Mouse (Mus musculus) heart, embryonic 11.5 days (tissue): ENCODE measurements around the gene Plpp1. TPM values are rescaled to one million over a fixed set of nuclear protein-coding genes. Genes with fewer than 3 reads are reported as not detected.

Source experiments
- ATAC-seq: fragments of 200-750 bp; cut with Nextera tagmentation; replicated peaks from 2 replicates; pipeline ENCODE4 v1.8.0; 2017; ENCODE audit warnings: moderate library complexity; ENCODE audit not compliant: insufficient number of reproducible peaks, low FRiP score, low TSS enrichment
- H3K27ac ChIP-seq: fragments of 300-500 bp; sonication (generic); 2 replicates; pipeline ENCODE4 v1.5.1; 2014; ENCODE audit warnings: mild to moderate bottlenecking, low read depth, low read length
- H3K27me3 ChIP-seq: fragments of 300-500 bp; sonication (generic); 2 replicates; pipeline ENCODE4 v1.6.1; 2014; ENCODE audit warnings: mild to moderate bottlenecking, low read length, mixed read lengths; ENCODE audit not compliant: control insufficient read depth, insufficient read depth
- H3K36me3 ChIP-seq: fragments of 300-500 bp; sonication (generic); 2 replicates; pipeline ENCODE4 v1.6.1; 2014; ENCODE audit warnings: mild to moderate bottlenecking, low read length, moderate library complexity, mixed read lengths; ENCODE audit not compliant: control insufficient read depth, insufficient read depth
- H3K4me1 ChIP-seq: fragments of 300-500 bp; sonication (generic); 2 replicates; pipeline ENCODE4 v1.6.1; 2014; ENCODE audit warnings: low read length; ENCODE audit not compliant: control insufficient read depth, insufficient read depth
- H3K4me2 ChIP-seq: fragments of 300-500 bp; sonication (generic); 2 replicates; pipeline ENCODE4 v1.6.1; 2014; ENCODE audit warnings: mild to moderate bottlenecking, moderate library complexity
- H3K4me3 ChIP-seq: fragments of 300-500 bp; sonication (generic); 2 replicates; pipeline ENCODE4 v1.5.1; 2014; ENCODE audit warnings: low read depth, low read length
- H3K9ac ChIP-seq: fragments of 300-500 bp; sonication (generic); 2 replicates; pipeline ENCODE4 v1.6.1; 2014; ENCODE audit warnings: mild to moderate bottlenecking, low read depth, low read length, moderate library complexity
- H3K9me3 ChIP-seq: fragments of 300-500 bp; sonication (generic); replicated peaks from 2 replicates; pipeline ENCODE4 v1.6.1; 2016; ENCODE audit warnings: low read length; ENCODE audit not compliant: control insufficient read depth
- WGBS: fragments of 180-500 bp; shearing (Covaris S2); extraction: QIAGEN DNeasy Blood & Tissue Kit; methylation state at CpG from one replicate; pipeline ENCODE4 v1.1.7; 2014; ENCODE audit not compliant: insufficient replicate concordance; 5-methylcytosine and 5-hydroxymethylcytosine counted together
- polyA plus RNA-seq: library from polyadenylated mRNA; unstranded; fragments of >200 nt; fragmentation: Nextera tagmentation; extraction: Ambion mirVana; gene quantifications from 2 replicates; pipeline ENCODE4 v1.2.1, GENCODE M21; 2014

The Plpp1 gene
- polyA plus RNA-seq, 1 experiment from 2014 or later: 41.7 TPM

- Histone ChIP-seq H3K4me3 (no peak overlapping the region), H3K27ac (no peak overlapping the region), H3K36me3 (peaks cover 11% of the 10 kb centered on the region), H3K9me3 (no peaks in the 10 kb centered on the region), H3K9ac (no peak overlapping the region), H3K27me3 (no peaks in the 10 kb centered on the region), H3K4me2 (no peak overlapping the region), H3K4me1 (peaks cover 4% of the 10 kb centered on the region)
- WGBS: 88% methylated on average over 1 of the region's 1 CpGs
- ATAC-seq: no peak
Observed at GRCm38 (mm10) chr13:112862978-112863677, 62.5 kb downstream of the Plpp1 start.

GRCm38 (mm10) chr13:112866782-112867181, 66.2 kb downstream of the Plpp1 start:
- Histone ChIP-seq H3K27ac (no peak overlapping the region), H3K36me3 (peaks cover 17% of the 10 kb centered on the region), H3K4me3 (no peak overlapping the region), H3K9me3 (no peaks in the 10 kb centered on the region), H3K4me1 (peaks cover 4% of the 10 kb centered on the region), H3K4me2 (no peak overlapping the region), H3K27me3 (no peaks in the 10 kb centered on the region), H3K9ac (no peak overlapping the region)
- no peak for ATAC-seq
- 82% methylated on average over 7 of the region's 7 CpGs for WGBS

- ATAC-seq: no peak
- no peak overlapping the region for H3K4me2 ChIP-seq
- no peaks in the 10 kb centered on the region for H3K9me3 ChIP-seq
- no peak overlapping the region for H3K4me3 ChIP-seq
- H3K27ac ChIP-seq: no peak overlapping the region
- peaks cover 20% of the 10 kb centered on the region for H3K36me3 ChIP-seq
- peaks cover 2% of the 10 kb centered on the region for H3K4me1 ChIP-seq
- WGBS: 90% methylated on average over 8 of the region's 8 CpGs
- H3K27me3 ChIP-seq: no peaks in the 10 kb centered on the region
- no peak overlapping the region for H3K9ac ChIP-seq
Observed at GRCm38 (mm10) chr13:112867381-112867780, 66.8 kb downstream of the Plpp1 start.

- Histone ChIP-seq H3K4me1 (no peaks in the 10 kb centered on the region), H3K9me3 (no peaks in the 10 kb centered on the region), H3K4me2 (no peak overlapping the region), H3K27me3 (no peaks in the 10 kb centered on the region), H3K9ac (no peak overlapping the region), H3K36me3 (peaks cover 27% of the 10 kb centered on the region), H3K27ac (no peak overlapping the region), H3K4me3 (no peak overlapping the region)
- no peak for ATAC-seq
- WGBS: 78% methylated on average over 11 of the region's 11 CpGs
Observed at GRCm38 (mm10) chr13:112870039-112870690, 69.6 kb downstream of the Plpp1 start.

GRCm38 (mm10) chr13:112871500-112872266, 71.1 kb downstream of the Plpp1 start:
- H3K4me3 ChIP-seq: no peak overlapping the region
- H3K4me2 ChIP-seq: no peak overlapping the region
- H3K9me3 ChIP-seq: no peaks in the 10 kb centered on the region
- no peak for ATAC-seq
- no peak overlapping the region for H3K27ac ChIP-seq
- no peak overlapping the region for H3K9ac ChIP-seq
- H3K36me3 ChIP-seq: peaks cover 21% of the 10 kb centered on the region
- WGBS: 65% methylated on average over 17 of the region's 17 CpGs
- no peaks in the 10 kb centered on the region for H3K27me3 ChIP-seq
- H3K4me1 ChIP-seq: no peaks in the 10 kb centered on the region

GRCm38 (mm10) chr13:112887234-112887633, 86.6 kb downstream of the Plpp1 start:
- WGBS: 92% methylated on average over 12 of the region's 12 CpGs
- no peak overlapping the region for H3K9ac ChIP-seq
- ATAC-seq: no peak
- H3K9me3 ChIP-seq: no peaks in the 10 kb centered on the region
- H3K4me2 ChIP-seq: no peak overlapping the region
- peaks cover 31% of the 10 kb centered on the region for H3K36me3 ChIP-seq
- H3K27ac ChIP-seq: no peak overlapping the region
- no peaks in the 10 kb centered on the region for H3K4me1 ChIP-seq
- no peak overlapping the region for H3K4me3 ChIP-seq
- no peaks in the 10 kb centered on the region for H3K27me3 ChIP-seq

- Histone ChIP-seq H3K9me3 (no peaks in the 10 kb centered on the region), H3K27ac (no peak overlapping the region), H3K4me2 (no peak overlapping the region), H3K9ac (no peak overlapping the region), H3K27me3 (no peaks in the 10 kb centered on the region), H3K4me3 (no peak overlapping the region), H3K36me3 (peaks cover 17% of the 10 kb centered on the region), H3K4me1 (no peaks in the 10 kb centered on the region)
- ATAC-seq: no peak
- WGBS: 92% methylated on average over 3 of the region's 3 CpGs
Observed at GRCm38 (mm10) chr13:112902176-112902575, 101.6 kb downstream of the Plpp1 start.

- Histone ChIP-seq H3K4me1 (no peaks in the 10 kb centered on the region), H3K9ac (no peak overlapping the region), H3K27me3 (no peaks in the 10 kb centered on the region), H3K4me3 (no peak overlapping the region), H3K36me3 (peaks cover 8% of the 10 kb centered on the region; the same call in 1 of the 2 replicates), H3K27ac (no peak overlapping the region), H3K9me3 (no peaks in the 10 kb centered on the region), H3K4me2 (no peak overlapping the region)
- 71% methylated on average over 4 of the region's 4 CpGs for WGBS
- ATAC-seq: no peak
Observed at GRCm38 (mm10) chr13:112909663-112910062, 109.1 kb downstream of the Plpp1 start.
